Mouse (Mus musculus): ENCODE measurements at regions not wholly inside any gene's neighbourhood (a gene's known extent, or its start where the extent isn't known, plus 50 kb on each side); places are given as distances from the start of the nearest gene placed in this dataset.

- WGBS (ENCODE audit: insufficient replicate concordance), result 54% methylated on average over 17 of the region's 17 CpGs
Observed at GRCm38 (mm10) chr7:130016015-130016874, 424.6 kb downstream of the Wdr11 start.

GRCm38 (mm10) chr7:130018891-130019290 lies 427.2 kb downstream of the Wdr11 start:
- DNase-seq (no peak), ATAC-seq (ENCODE audit: low read depth) (no peak)
- H3K27me3 ChIP-seq, result no peaks in the 10 kb centered on the region
- no peak overlapping the region for H3K9ac ChIP-seq
- H3K36me3 ChIP-seq, result no peaks in the 10 kb centered on the region
- no peak overlapping the region for H3K4me2 ChIP-seq
- 45% methylated on average over 4 of the region's 4 CpGs for WGBS (ENCODE audit: insufficient replicate concordance)
- H3K9me3 ChIP-seq (replicated peaks), result no peaks in the 10 kb centered on the region
- H3K4me3 ChIP-seq (replicated peaks), result no peak overlapping the region
- no peaks in the 10 kb centered on the region; the same call in 1 of the 2 replicates for H3K4me1 ChIP-seq (replicated peaks)
- H3K27ac ChIP-seq, result no peak overlapping the region

More at GRCm38 (mm10) chr7:130016015-130016874, 424.6 kb downstream of the Wdr11 start:
- no peak for DNase-seq
- Histone ChIP-seq H3K36me3 (no peaks in the 10 kb centered on the region), H3K4me2 (no peak overlapping the region), H3K27ac (peak overlapping the region; percentile 39; the same call in 1 of the 2 replicates), H3K9ac (no peak overlapping the region), H3K9me3 (replicated peaks) (no peaks in the 10 kb centered on the region), H3K4me1 (replicated peaks) (no peaks in the 10 kb centered on the region; the same call in 1 of the 2 replicates), H3K4me3 (replicated peaks) (no peak overlapping the region), H3K27me3 (no peaks in the 10 kb centered on the region)
- no peak for ATAC-seq (ENCODE audit: low read depth)

GRCm38 (mm10) chr7:130028945-130029344 lies 437.3 kb downstream of the Wdr11 start:
- Histone ChIP-seq H3K9me3 (replicated peaks) (no peaks in the 10 kb centered on the region), H3K4me3 (replicated peaks) (no peak overlapping the region), H3K36me3 (no peaks in the 10 kb centered on the region), H3K4me1 (replicated peaks) (no peaks in the 10 kb centered on the region), H3K27me3 (no peaks in the 10 kb centered on the region), H3K9ac (no peak overlapping the region), H3K27ac (no peak overlapping the region), H3K4me2 (no peak overlapping the region)
- no peak for DNase-seq
- ATAC-seq (ENCODE audit: low read depth), result no peak

- no peaks in the 10 kb centered on the region for H3K27me3 ChIP-seq
- H3K9ac ChIP-seq, result no peak overlapping the region
- no peaks in the 10 kb centered on the region for H3K4me1 ChIP-seq (replicated peaks)
- no peak for ATAC-seq (ENCODE audit: low read depth)
- no peaks in the 10 kb centered on the region for H3K36me3 ChIP-seq
- DNase-seq, result no peak
- H3K9me3 ChIP-seq (replicated peaks), result no peaks in the 10 kb centered on the region
- WGBS (ENCODE audit: insufficient replicate concordance), result 47% methylated on average over 4 of the region's 4 CpGs
- H3K4me3 ChIP-seq (replicated peaks), result no peak overlapping the region
- no peak overlapping the region for H3K27ac ChIP-seq
- no peak overlapping the region for H3K4me2 ChIP-seq
Observed at GRCm38 (mm10) chr7:130030711-130031110, 439.0 kb downstream of the Wdr11 start.

- H3K4me2 ChIP-seq, result no peak overlapping the region
- 73% methylated on average over 5 of the region's 5 CpGs for WGBS (ENCODE audit: insufficient replicate concordance)
- no peaks in the 10 kb centered on the region for H3K27me3 ChIP-seq
- H3K36me3 ChIP-seq, result no peaks in the 10 kb centered on the region
- no peak for DNase-seq
- no peak overlapping the region for H3K4me3 ChIP-seq (replicated peaks)
- ATAC-seq (ENCODE audit: low read depth), result no peak
- H3K9ac ChIP-seq, result no peak overlapping the region
- no peaks in the 10 kb centered on the region for H3K4me1 ChIP-seq (replicated peaks)
- H3K9me3 ChIP-seq (replicated peaks), result no peaks in the 10 kb centered on the region
- H3K27ac ChIP-seq, result no peak overlapping the region
Observed at GRCm38 (mm10) chr7:130036235-130036634, 444.6 kb downstream of the Wdr11 start.

- ATAC-seq (ENCODE audit: low read depth), result no peak
- no peak for DNase-seq
Observed at GRCm38 (mm10) chr7:130036845-130037572, 445.3 kb downstream of the Wdr11 start.

GRCm38 (mm10) chr7:130037573-130037925 lies 445.9 kb downstream of the Wdr11 start:
- Histone ChIP-seq H3K4me1 (replicated peaks) (no peaks in the 10 kb centered on the region), H3K27me3 (no peaks in the 10 kb centered on the region), H3K27ac (no peak overlapping the region), H3K4me3 (replicated peaks) (no peak overlapping the region), H3K9me3 (replicated peaks) (no peaks in the 10 kb centered on the region), H3K9ac (no peak overlapping the region), H3K36me3 (no peaks in the 10 kb centered on the region), H3K4me2 (no peak overlapping the region)
- DNase-seq, result no peak
- 63% methylated on average over 4 of the region's 4 CpGs for WGBS (ENCODE audit: insufficient replicate concordance)
- ATAC-seq (ENCODE audit: low read depth), result no peak

More at GRCm38 (mm10) chr7:130036845-130037572, 445.3 kb downstream of the Wdr11 start:
- H3K4me2 ChIP-seq, result no peak overlapping the region
- H3K9me3 ChIP-seq (replicated peaks), result no peaks in the 10 kb centered on the region
- H3K4me1 ChIP-seq (replicated peaks), result no peaks in the 10 kb centered on the region
- no peaks in the 10 kb centered on the region for H3K36me3 ChIP-seq
- no peaks in the 10 kb centered on the region for H3K27me3 ChIP-seq
- H3K27ac ChIP-seq, result no peak overlapping the region
- 71% methylated on average over 8 of the region's 8 CpGs for WGBS (ENCODE audit: insufficient replicate concordance)
- no peak overlapping the region for H3K9ac ChIP-seq
- H3K4me3 ChIP-seq (replicated peaks), result no peak overlapping the region

GRCm38 (mm10) chr7:130040596-130040995 lies 448.9 kb downstream of the Wdr11 start:
- ATAC-seq (ENCODE audit: low read depth) (no peak), DNase-seq (no peak)
- Histone ChIP-seq H3K4me2 (no peak overlapping the region), H3K27me3 (no peaks in the 10 kb centered on the region), H3K4me3 (replicated peaks) (no peak overlapping the region), H3K27ac (no peak overlapping the region), H3K9me3 (replicated peaks) (no peaks in the 10 kb centered on the region), H3K4me1 (replicated peaks) (no peaks in the 10 kb centered on the region), H3K9ac (no peak overlapping the region), H3K36me3 (no peaks in the 10 kb centered on the region)
- WGBS (ENCODE audit: insufficient replicate concordance), result 53% methylated on average over 8 of the region's 8 CpGs

- H3K4me2 ChIP-seq, result no peak overlapping the region
- no peaks in the 10 kb centered on the region for H3K9me3 ChIP-seq (replicated peaks)
- H3K27ac ChIP-seq, result no peak overlapping the region
- no peaks in the 10 kb centered on the region for H3K27me3 ChIP-seq
- H3K9ac ChIP-seq, result no peak overlapping the region
- H3K4me1 ChIP-seq (replicated peaks), result no peaks in the 10 kb centered on the region
- no peaks in the 10 kb centered on the region for H3K36me3 ChIP-seq
- 75% methylated on average over 11 of the region's 11 CpGs for WGBS (ENCODE audit: insufficient replicate concordance)
- H3K4me3 ChIP-seq (replicated peaks), result no peak overlapping the region
- DNase-seq (no peak), ATAC-seq (ENCODE audit: low read depth) (no peak)
Observed at GRCm38 (mm10) chr7:130041402-130041965, 449.8 kb downstream of the Wdr11 start.

GRCm38 (mm10) chr7:130042296-130042910 lies 450.7 kb downstream of the Wdr11 start:
- Histone ChIP-seq H3K4me3 (replicated peaks) (no peak overlapping the region), H3K9ac (no peak overlapping the region), H3K27ac (no peak overlapping the region), H3K4me1 (replicated peaks) (no peaks in the 10 kb centered on the region), H3K9me3 (replicated peaks) (no peaks in the 10 kb centered on the region), H3K4me2 (no peak overlapping the region), H3K36me3 (no peaks in the 10 kb centered on the region), H3K27me3 (no peaks in the 10 kb centered on the region)
- ATAC-seq (ENCODE audit: low read depth) (no peak), DNase-seq (no peak)
- WGBS (ENCODE audit: insufficient replicate concordance), result 44% methylated on average over 5 of the region's 5 CpGs

All from liver, embryonic 13.5 days (tissue).